Mouse (Mus musculus) lung, embryonic 15.5 days (tissue): ENCODE measurements around the gene Olfr701. TPM values are rescaled to one million over a fixed set of nuclear protein-coding genes. Genes with fewer than 3 reads are reported as not detected.

Experiments used
- ATAC-seq: fragments of 200-750 bp; cut with Nextera tagmentation; 2 replicates; pipeline ENCODE4 v1.8.0; 2017; ENCODE audit warnings: moderate number of reproducible peaks, borderline replicate concordance; ENCODE audit not compliant: low FRiP score, low TSS enrichment; ENCODE audit errors: extremely low read depth
- H3K27ac ChIP-seq: fragments of 300-500 bp; sonication (generic); 2 replicates; pipeline ENCODE4 v1.5.1; 2015; ENCODE audit warnings: moderate library complexity, mild to moderate bottlenecking, inconsistent platforms
- H3K27me3 ChIP-seq: fragments of 300-500 bp; sonication (generic); 2 replicates; pipeline ENCODE4 v1.6.1; 2015; ENCODE audit warnings: inconsistent platforms
- H3K36me3 ChIP-seq: fragments of 300-500 bp; sonication (generic); 2 replicates; pipeline ENCODE4 v1.6.1; 2015; ENCODE audit warnings: inconsistent platforms
- H3K4me1 ChIP-seq: fragments of 300-500 bp; sonication (generic); 2 replicates; pipeline ENCODE4 v1.6.1; 2015; ENCODE audit warnings: inconsistent platforms
- H3K4me2 ChIP-seq: fragments of 300-500 bp; sonication (generic); 2 replicates; pipeline ENCODE4 v1.6.1; 2015; ENCODE audit warnings: inconsistent platforms, mild to moderate bottlenecking, moderate library complexity
- H3K4me3 ChIP-seq: fragments of 300-500 bp; sonication (generic); 2 replicates; pipeline ENCODE4 v1.5.1; 2015; ENCODE audit warnings: mild to moderate bottlenecking, inconsistent platforms
- H3K9ac ChIP-seq: fragments of 300-500 bp; sonication (generic); 2 replicates; pipeline ENCODE4 v1.6.1; 2015; ENCODE audit warnings: inconsistent platforms
- H3K9me3 ChIP-seq: fragments of 300-500 bp; sonication (generic); 2 replicates; pipeline ENCODE4 v1.6.1; 2016; ENCODE audit warnings: inconsistent platforms
- WGBS: fragments of 180-500 bp; shearing (Covaris S2); methylation state at CpG from one replicate; pipeline ENCODE4 v1.1.7; 2015; 5-methylcytosine and 5-hydroxymethylcytosine counted together
- polyA plus RNA-seq: library from polyadenylated mRNA; unstranded; fragments of >200 nt; fragmentation: Nextera tagmentation; extraction: Ambion mirVana; gene quantifications from 2 replicates; pipeline ENCODE4 v1.2.1, GENCODE M21; 2015

Olfr701 gene
- not detected in 2 replicates for polyA plus RNA-seq

- H3K4me1 ChIP-seq, result no peaks in the 10 kb centered on the region
- H3K4me2 ChIP-seq, result no peak within 1 kb of the TSS
- no peaks in the 10 kb centered on the region for H3K36me3 ChIP-seq
- no peaks in the 10 kb centered on the region for H3K9me3 ChIP-seq
- 52% methylated on average over 2 of the region's 2 CpGs for WGBS
- H3K4me3 ChIP-seq, result no peak within 1 kb of the TSS
- H3K27ac ChIP-seq, result no peak within 1 kb of the TSS
- no peak within 1 kb of the TSS for H3K9ac ChIP-seq
- ATAC-seq, result no peak
- no peaks in the 10 kb centered on the region for H3K27me3 ChIP-seq
Measured at GRCm38 (mm10) chr7:106813829-106814228, at the start of gene Olfr701. Gene Olfr701, plus strand, starts transcription at chr7:106814129.

GRCm38 (mm10) chr7:106788330-106788729, 25.6 kb upstream of the Olfr701 start:
- no peak for ATAC-seq
- Histone ChIP-seq H3K27ac (no peak overlapping the region), H3K36me3 (no peaks in the 10 kb centered on the region), H3K9me3 (no peaks in the 10 kb centered on the region), H3K4me2 (no peak overlapping the region), H3K4me1 (no peaks in the 10 kb centered on the region), H3K27me3 (no peaks in the 10 kb centered on the region), H3K4me3 (no peak overlapping the region), H3K9ac (no peak overlapping the region)

GRCm38 (mm10) chr7:106793098-106793497, 20.8 kb upstream of the Olfr701 start, which contains the start of gene Olfr699:
Gene Olfr699, minus strand, starts transcription at chr7:106793198.
- Histone ChIP-seq H3K4me3 (no peak within 1 kb of the TSS), H3K9me3 (no peaks in the 10 kb centered on the region; the same call in 1 of the 2 replicates), H3K36me3 (no peaks in the 10 kb centered on the region), H3K27me3 (no peaks in the 10 kb centered on the region), H3K4me1 (no peaks in the 10 kb centered on the region), H3K9ac (no peak within 1 kb of the TSS), H3K27ac (no peak within 1 kb of the TSS), H3K4me2 (no peak within 1 kb of the TSS)
- ATAC-seq, result no peak
- WGBS, result 69% methylated on average over 1 of the region's 1 CpGs

- Histone ChIP-seq H3K4me3 (no peak within 1 kb of the TSS), H3K9me3 (no peaks in the 10 kb centered on the region), H3K27me3 (no peaks in the 10 kb centered on the region), H3K4me2 (no peak within 1 kb of the TSS), H3K4me1 (no peaks in the 10 kb centered on the region), H3K36me3 (no peaks in the 10 kb centered on the region), H3K27ac (no peak within 1 kb of the TSS), H3K9ac (no peak within 1 kb of the TSS)
- ATAC-seq, result no peak
- 71% methylated on average over 1 of the region's 1 CpGs for WGBS
Measured at GRCm38 (mm10) chr7:106808734-106809133, 5.2 kb upstream of the Olfr701 start, which contains the start of gene Olfr700. Gene Olfr700, minus strand, starts transcription at chr7:106808834.

GRCm38 (mm10) chr7:106815775-106816174, 1.8 kb downstream of the Olfr701 start:
- H3K27me3 ChIP-seq, result no peaks in the 10 kb centered on the region
- ATAC-seq, result no peak
- H3K36me3 ChIP-seq, result no peaks in the 10 kb centered on the region
- no peaks in the 10 kb centered on the region for H3K4me1 ChIP-seq
- WGBS, result 30% methylated on average over 2 of the region's 2 CpGs
- no peak overlapping the region for H3K4me2 ChIP-seq
- H3K9me3 ChIP-seq, result no peaks in the 10 kb centered on the region
- H3K9ac ChIP-seq, result no peak overlapping the region
- no peak overlapping the region for H3K4me3 ChIP-seq
- H3K27ac ChIP-seq, result no peak overlapping the region

GRCm38 (mm10) chr7:106818414-106818813, 4.5 kb downstream of the Olfr701 start:
- H3K27ac ChIP-seq, result no peak overlapping the region
- no peak overlapping the region for H3K9ac ChIP-seq
- H3K27me3 ChIP-seq, result no peaks in the 10 kb centered on the region
- H3K4me3 ChIP-seq, result no peak overlapping the region
- H3K36me3 ChIP-seq, result no peaks in the 10 kb centered on the region
- H3K4me1 ChIP-seq, result no peaks in the 10 kb centered on the region
- ATAC-seq, result no peak
- no peaks in the 10 kb centered on the region for H3K9me3 ChIP-seq
- H3K4me2 ChIP-seq, result no peak overlapping the region

- Histone ChIP-seq H3K4me1 (no peaks in the 10 kb centered on the region), H3K27me3 (no peaks in the 10 kb centered on the region), H3K9me3 (no peaks in the 10 kb centered on the region), H3K4me3 (no peak within 1 kb of the TSS), H3K4me2 (no peak within 1 kb of the TSS), H3K36me3 (no peaks in the 10 kb centered on the region), H3K27ac (no peak within 1 kb of the TSS), H3K9ac (no peak within 1 kb of the TSS)
- ATAC-seq, result no peak
Measured at GRCm38 (mm10) chr7:106833793-106834192, 19.9 kb downstream of the Olfr701 start, which contains the start of gene Olfr702. Gene Olfr702, minus strand, starts transcription at chr7:106833893.

GRCm38 (mm10) chr7:106843060-106843459, 29.1 kb downstream of the Olfr701 start, which contains the start of gene Olfr703:
Gene Olfr703, plus strand, starts transcription at chr7:106843360.
- Histone ChIP-seq H3K36me3 (no peaks in the 10 kb centered on the region), H3K9me3 (no peaks in the 10 kb centered on the region), H3K4me3 (no peak within 1 kb of the TSS), H3K4me2 (no peak within 1 kb of the TSS), H3K9ac (no peak within 1 kb of the TSS), H3K27ac (no peak within 1 kb of the TSS), H3K27me3 (no peaks in the 10 kb centered on the region), H3K4me1 (no peaks in the 10 kb centered on the region)
- WGBS, result 50% methylated on average over 2 of the region's 2 CpGs
- no peak for ATAC-seq

GRCm38 (mm10) chr7:106862885-106863284, 49.0 kb downstream of the Olfr701 start, which contains the start of gene Olfr704:
Gene Olfr704, plus strand, starts transcription at chr7:106863185.
- Histone ChIP-seq H3K27me3 (no peaks in the 10 kb centered on the region), H3K9ac (no peak within 1 kb of the TSS), H3K4me2 (no peak within 1 kb of the TSS), H3K4me3 (no peak within 1 kb of the TSS), H3K27ac (no peak within 1 kb of the TSS), H3K9me3 (no peaks in the 10 kb centered on the region), H3K36me3 (no peaks in the 10 kb centered on the region), H3K4me1 (no peaks in the 10 kb centered on the region)
- no peak for ATAC-seq

Other genes with a start within 250 kb of the Olfr701 start
- not detected in 2 replicates for gene Olfr693, start 133.5 kb upstream of the Olfr701 start, polyA plus RNA-seq
- not detected in 2 replicates for gene Olfr694, start 122.3 kb upstream of the Olfr701 start, polyA plus RNA-seq
- gene Olfr695, start 97.7 kb upstream of the Olfr701 start, polyA plus RNA-seq, result not detected in 2 replicates
- not detected in 2 replicates for gene Olfr697, start 71.7 kb upstream of the Olfr701 start, polyA plus RNA-seq
- not detected in 2 replicates for gene Olfr698, start 58.7 kb upstream of the Olfr701 start, polyA plus RNA-seq
- gene Olfr699, start 20.9 kb upstream of the Olfr701 start, polyA plus RNA-seq, result not detected in 2 replicates
- not detected in 2 replicates for gene Olfr700, start 5.3 kb upstream of the Olfr701 start, polyA plus RNA-seq
- not detected in 2 replicates for gene Olfr702, start 19.8 kb downstream of the Olfr701 start, polyA plus RNA-seq
- gene Olfr703, start 29.2 kb downstream of the Olfr701 start, polyA plus RNA-seq, result not detected in 2 replicates
- gene Olfr704, start 49.1 kb downstream of the Olfr701 start, polyA plus RNA-seq, result not detected in 2 replicates
- not detected in 2 replicates for gene Olfr705, start 62.8 kb downstream of the Olfr701 start, polyA plus RNA-seq
- gene Olfr706, start 74.0 kb downstream of the Olfr701 start, polyA plus RNA-seq, result not detected in 2 replicates
- not detected in 2 replicates for gene Olfr707, start 87.1 kb downstream of the Olfr701 start, polyA plus RNA-seq
- not detected in 2 replicates for gene Olfr1532-ps1, start 93.9 kb downstream of the Olfr701 start, polyA plus RNA-seq
- not detected in 2 replicates for gene Olfr709-ps1, start 118.1 kb downstream of the Olfr701 start, polyA plus RNA-seq
- not detected in 2 replicates for gene Olfr710, start 134.2 kb downstream of the Olfr701 start, polyA plus RNA-seq
- gene Olfr6, start 149.8 kb downstream of the Olfr701 start, polyA plus RNA-seq, result not detected in 2 replicates
- not detected in 2 replicates for gene Olfr711, start 161.3 kb downstream of the Olfr701 start, polyA plus RNA-seq
- gene Olfr2, start 191.9 kb downstream of the Olfr701 start, polyA plus RNA-seq, result not detected in 2 replicates
- gene Olfr713, start 217.0 kb downstream of the Olfr701 start, polyA plus RNA-seq, result not detected in 2 replicates